Mouse (Mus musculus): ENCODE results near the gene Col9a2.
A peak's percentile ranks its signal among the peaks of the same experiment; 100 is the strongest.

The Col9a2 gene

DNA sequence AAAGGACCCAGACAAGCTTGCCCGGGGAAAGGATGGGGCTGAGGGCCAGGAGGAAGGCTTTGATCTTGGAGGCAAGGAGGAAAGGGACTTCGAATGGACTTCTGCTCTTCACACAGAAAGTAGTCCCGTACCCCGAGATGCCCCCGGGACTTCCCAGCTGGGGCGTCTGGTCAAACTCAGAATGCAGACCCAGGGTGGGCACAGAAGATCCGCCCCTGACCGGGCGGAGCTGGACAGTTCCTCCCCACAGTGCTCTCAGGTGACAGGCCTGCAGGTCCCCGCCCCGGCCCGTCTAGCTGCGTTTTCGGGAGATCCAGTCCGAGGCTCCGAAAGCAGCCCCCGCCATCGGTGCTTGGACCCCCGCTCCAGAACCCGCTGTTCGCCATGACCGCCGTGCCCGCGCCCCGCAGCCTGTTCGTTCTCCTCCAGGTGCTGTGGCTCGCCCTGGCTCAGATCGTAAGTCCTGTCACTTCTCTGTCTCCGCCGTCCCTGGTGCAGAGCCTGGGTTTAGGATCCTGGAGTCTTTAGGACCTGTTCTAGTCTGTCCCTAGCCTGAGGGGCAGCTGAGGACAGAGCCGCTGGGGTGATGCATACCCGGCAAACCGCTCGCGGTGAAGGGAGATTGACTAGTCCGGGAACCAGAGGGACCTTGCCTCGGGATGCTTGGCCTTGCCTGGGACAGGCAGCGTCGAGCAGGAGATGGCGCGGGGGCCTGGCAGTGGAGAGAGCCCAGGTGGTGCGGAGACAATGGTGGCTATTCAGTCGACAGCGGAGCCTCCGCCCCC lies at the start of gene Col9a2:
Gene Col9a2, plus strand, starts transcription at position 55 of the 785 bp plus-strand sequence.
- peak in 1 of 2 experiments; percentile 59 for DNase-seq (ENCODE audit: low spot score in 2 of 2)

DNA sequence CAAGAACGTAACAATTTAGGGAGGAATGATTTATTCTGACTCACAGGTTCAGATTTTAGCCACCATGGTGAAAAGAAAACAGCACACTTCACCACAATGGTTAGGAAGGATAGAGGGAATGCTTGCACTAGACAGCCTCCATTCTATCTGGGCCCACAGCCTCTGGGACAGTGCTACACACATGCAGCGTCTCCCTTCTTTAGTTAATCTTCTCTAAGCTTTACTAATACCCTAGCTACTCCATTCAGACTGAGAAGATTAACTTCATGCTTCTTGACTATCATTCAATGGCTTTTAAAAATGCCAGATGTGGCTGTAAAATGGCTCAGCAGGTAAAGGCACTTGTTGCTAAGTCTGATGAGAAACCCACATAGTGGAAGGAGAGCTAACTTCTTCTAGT lies 46.9 kb upstream of the Col9a2 start:
- no peak for DNase-seq (ENCODE audit: low spot score in 2 of 2)

DNA sequence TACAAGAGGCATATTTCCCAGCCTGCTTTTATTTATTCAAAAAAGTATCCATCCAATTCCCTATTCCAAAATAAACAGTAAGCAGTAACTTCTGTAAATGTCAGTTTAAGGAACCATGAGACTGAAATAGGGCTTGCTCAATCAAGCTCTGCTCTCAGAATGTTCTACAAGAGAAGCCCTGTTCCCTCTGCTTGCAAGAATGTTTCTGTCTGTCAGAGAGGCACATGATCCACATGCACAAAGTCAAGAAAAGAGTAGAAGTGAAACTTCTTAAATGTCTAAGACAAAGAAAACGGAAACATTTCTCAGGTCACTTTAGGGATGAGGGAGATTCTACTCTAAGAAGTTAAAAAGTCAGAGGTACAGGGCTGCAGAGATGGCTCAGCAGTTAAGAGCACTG lies 46.2 kb upstream of the Col9a2 start:
- no peak for DNase-seq (ENCODE audit: low spot score in 2 of 2)

DNA sequence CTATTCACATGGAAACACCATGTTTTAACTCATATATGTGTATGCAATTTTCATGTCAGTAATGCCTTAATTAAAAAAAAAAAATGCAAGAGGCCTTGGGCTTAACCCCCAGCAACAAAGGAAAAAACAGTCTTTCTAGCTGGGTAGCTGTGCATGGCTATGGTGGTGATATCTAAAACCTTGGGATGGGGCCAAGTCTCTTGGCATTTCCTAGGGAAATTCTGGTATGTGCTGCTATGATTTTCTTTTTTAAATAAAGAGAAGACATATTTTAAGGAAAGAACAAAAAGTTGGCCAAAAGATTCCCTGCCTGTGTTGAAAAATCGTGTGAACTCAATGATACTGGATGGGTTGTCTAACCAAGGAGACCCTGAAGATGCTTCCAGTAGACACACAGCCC lies 43.3 kb upstream of the Col9a2 start:
- DNase-seq (ENCODE audit: low spot score in 2 of 2), result no peak

DNA sequence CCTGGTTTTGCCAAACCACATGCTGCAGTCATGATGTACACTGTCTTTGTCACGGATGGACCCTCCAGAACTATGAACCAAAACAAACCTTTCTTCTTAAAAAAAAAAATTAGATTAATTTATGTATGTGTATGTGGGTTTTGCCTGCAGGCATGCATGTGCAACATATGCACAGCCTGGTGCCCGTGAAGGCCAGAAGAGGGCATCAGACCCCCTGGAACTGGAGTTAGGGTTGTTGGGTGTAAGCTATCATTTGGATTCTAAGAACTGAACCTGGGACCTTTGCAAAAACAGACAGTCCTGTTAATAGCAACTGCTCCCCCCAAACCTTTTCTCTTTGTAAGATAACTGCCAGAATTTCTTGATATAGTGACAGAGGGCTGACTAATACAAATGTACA lies 38.1 kb upstream of the Col9a2 start:
- no peak for DNase-seq (ENCODE audit: low spot score in 2 of 2)

DNA sequence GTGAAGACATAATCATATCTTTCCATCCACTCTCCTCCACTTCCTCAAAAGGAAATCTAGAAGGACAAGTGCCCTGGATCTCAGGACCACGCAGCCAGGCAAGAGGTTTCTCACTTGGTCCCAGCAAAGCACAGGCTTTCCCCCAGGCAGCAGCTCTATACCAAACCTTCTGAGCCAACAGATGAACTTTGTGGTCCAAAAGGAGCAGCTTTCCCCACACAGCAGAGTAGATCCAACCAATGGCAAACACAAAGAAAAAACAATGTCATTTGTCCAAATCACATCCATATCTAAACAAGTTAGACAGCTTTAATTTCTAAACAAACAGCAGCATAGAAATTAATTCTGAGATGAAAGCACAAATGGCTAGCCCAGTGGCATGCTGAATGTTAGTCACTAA lies 37.5 kb upstream of the Col9a2 start:
- DNase-seq (ENCODE audit: low spot score in 2 of 2), result no peak

DNA sequence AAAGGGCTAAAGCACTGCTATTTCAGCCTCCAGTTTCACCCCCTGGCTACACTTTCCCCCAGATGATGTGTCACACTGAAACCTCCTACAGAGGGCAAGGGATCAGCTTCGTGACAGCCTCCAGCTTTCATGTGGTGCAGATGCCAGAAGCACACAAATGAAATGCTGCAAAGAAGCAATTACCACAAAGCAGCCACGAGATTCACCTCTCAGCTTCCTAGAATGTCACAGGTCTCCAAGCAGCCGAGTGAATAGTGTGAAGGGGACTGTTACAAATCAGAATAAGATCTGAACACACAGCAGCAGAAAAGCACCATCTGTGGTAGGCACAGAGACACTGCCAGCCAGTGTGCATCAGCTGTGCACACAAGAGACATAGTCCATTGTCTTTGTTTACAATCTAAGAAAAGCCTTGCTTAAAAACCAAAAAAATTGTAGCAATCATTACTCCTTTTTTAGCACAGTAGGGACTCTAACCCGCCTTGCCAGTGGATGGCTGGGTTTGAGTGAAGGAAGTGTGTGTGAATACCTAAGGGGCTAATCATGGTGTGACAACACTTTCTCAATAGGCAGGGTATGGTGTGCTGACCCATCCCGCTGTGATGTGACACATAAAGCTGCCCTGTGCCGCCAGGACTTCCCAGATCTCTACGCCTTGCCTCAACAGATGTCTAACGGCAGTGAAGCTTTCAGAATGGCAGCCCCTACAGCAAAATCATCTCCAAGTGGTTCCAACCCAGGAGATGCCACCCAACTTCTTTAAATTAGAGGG lies 36.6 kb upstream of the Col9a2 start:
- DNase-seq (ENCODE audit: low spot score in 2 of 2), result no peak

DNA sequence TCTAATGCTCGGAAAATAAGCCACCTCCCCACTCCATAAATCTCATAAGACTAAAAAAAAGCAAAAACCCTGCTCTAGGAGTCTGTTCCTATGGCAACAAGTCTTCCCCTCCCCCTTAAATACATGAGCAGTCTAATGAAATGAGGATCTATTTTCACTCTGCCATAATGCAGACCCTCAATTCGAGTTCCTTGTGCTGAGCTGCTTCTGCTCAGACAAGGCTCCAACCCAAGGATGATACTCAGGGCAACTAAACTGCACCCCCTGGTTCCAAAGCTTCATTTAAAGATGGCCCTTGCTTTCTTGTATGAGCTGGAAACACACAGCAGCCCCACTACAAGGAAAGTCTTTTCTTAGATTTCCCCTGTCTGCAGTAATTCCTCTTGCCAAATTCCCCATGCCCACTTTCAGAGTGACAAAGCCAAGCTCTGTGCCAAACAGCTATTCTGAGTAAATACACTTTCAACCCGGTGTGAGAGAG lies 35.5 kb upstream of the Col9a2 start:
- no peak for DNase-seq (ENCODE audit: low spot score in 2 of 2)

DNA sequence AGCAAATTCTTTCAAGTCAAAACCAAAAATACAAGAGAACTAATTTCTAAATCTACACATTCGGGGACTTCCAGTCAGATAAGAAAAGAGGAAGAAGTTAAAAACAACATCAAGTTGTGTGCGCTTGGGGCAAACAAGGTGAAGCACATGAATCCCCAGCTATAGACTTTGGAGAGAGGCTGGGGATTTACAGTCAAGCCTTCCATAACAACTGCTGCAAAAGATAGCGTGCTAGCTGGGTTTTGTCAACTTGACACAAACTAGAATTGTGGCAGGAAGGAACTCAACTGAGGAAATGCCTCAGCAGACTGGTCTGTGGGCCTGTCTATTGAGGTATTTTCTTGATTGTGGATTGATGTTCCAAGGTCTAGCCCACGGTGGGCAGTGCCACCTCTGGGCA lies 34.5 kb upstream of the Col9a2 start:
- DNase-seq (ENCODE audit: low spot score in 2 of 2), result no peak

DNA sequence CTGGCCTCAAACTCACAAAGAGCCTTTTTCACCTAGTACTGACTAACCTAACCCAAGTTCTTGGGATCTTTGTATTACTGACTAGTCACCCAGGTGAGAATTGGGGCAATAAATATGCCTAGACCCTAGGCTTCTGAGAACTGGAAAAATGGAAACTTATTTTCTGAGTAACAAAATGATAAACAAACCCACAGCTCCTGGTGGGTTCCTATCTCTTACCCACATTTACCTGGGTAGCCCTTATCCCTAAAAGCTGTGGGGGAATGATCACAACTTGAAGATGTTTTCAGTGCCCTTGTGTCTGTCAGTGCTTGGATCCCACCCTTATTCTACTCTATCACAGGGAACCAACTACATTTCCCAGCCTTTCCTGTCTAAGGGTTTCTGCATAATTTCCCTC lies 32.2 kb upstream of the Col9a2 start:
- DNase-seq (ENCODE audit: low spot score in 2 of 2), result no peak

DNA sequence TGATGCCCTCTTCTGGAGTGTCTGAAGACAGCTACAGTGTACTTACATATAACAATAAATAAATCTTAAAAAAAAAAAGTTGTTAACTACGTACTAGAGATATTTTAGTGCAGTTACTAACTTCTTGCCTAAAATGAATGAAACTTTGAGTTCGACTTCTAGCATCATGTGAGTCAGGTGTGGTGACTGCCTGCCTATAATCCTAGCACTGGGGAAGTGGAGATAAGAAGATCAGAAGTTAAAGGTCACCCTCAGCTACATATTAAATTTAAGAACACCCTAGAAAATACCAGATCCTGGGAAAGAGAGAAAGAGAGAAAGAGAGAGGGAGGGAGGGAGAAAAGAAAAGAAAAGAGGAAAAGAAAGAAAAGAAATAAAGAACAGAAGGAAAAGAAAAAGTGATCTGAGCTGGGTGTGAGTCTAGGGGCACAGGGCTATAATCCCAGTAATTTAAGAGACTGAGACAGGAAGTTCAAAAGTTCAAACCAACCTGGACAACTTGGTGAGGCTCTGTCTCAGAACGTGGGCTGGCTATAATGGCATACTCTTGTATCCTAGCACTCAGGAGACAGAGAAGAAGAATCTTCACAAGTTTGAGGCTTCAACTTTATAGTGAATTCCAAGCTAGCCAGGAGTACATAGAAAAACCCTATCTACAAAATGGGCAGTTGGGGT lies 31.0 kb upstream of the Col9a2 start:
- no peak for DNase-seq (ENCODE audit: low spot score in 2 of 2)

DNA sequence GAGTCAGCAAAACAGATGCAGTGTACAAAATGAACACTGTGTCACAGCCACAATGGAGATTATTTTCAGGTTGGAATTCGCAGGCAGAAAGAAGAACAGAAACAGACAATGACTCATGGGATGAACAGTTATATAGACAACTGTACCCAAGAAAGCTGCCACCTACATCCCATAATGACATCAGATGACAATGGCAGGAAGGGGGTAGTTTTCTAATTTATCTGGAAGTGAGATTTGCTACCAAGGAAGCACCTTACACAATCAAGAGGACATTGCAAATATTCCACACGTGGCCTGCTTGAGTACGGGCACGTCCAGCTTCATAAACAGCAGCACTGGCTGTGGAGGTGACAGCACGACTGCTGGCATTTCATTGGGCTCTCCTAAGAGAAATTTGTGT lies 30.0 kb upstream of the Col9a2 start:
- no peak for DNase-seq (ENCODE audit: low spot score in 2 of 2)

DNA sequence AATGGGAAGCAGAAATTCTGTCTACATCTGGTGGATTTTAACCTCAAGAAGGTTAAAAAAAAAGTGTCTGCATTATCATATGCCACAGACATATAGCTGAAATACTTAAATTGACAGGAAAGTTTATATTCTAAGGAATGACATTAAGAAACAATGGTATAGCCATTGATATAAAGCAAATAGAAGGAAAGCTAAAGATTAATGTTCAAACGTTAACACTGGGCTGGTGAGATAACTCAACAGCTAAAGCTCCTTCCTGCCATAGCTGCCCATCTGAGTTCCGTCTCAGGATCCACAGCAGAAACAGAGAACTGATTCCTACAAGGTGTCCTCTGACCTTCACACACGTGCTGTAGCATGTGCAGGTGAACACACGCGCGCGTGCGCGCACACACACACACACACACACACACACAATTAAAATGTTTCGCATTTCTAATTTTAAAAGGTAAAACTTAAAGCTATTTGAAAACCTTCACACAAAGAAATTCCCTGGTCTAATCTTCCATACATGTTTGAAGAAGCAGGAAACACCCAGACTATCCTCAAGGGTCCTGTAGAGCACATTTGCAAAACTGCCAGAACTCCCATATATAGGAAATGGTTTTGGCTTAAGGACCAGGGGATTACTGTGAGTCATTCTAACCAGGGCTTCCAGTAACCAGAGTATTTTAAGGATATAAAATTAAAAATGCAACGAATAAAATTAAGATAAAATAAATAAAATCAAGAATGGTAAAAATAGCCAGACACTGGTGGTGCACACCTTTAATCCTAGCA lies 28.2 kb upstream of the Col9a2 start:
- DNase-seq (ENCODE audit: low spot score in 2 of 2), result no peak

DNA sequence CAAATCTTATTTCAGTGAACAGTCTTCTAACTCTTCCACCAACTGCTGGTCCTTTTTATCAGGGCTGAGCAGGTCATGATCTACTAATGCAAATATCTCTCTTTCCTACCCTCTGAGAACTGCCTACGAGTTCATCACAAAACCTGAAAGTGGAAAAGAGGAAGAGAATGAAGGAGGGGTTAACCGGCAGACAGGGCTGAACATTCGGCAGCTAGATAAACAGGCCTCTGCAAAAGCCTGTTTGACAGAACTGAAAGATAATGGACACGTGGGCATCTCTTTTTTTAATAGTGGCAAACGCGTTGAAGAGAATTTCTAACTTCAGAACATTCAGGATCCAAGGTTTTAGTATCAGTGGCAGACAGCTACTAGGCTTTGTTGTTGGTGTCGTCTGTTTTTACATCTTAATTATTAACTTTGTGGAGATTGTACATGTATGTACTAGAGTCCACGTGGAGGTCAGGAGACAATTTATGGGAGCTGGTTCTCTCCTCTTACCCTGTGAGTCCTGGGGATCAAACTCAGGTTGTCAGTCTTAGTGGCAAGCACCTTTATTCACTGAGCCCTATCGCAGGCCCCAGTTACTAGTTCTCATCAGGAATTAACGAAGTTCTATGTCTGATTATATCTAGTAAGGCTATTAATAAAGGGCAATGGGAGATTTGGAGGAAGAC lies 24.5 kb upstream of the Col9a2 start:
- no peak for DNase-seq (ENCODE audit: low spot score in 2 of 2)

DNA sequence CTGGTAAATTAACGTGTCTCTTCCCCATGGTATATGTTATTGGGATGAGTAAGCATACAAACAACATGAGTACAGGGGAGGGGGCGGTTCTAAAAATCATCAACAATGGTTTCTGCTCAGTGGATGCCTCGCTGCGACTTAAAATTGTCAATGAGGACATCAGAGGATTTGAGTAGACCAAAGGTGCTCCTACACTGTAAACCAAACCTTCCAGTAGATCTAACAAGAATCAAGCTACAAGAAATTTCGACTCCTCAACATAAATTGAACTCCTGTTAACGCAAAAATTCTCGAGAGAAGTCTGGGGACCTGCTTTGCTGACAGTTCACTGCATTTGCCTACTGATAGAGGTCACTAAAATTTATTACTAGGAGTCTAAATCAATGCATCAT lies 23.9 kb upstream of the Col9a2 start:
- no peak for DNase-seq (ENCODE audit: low spot score in 2 of 2)

DNA sequence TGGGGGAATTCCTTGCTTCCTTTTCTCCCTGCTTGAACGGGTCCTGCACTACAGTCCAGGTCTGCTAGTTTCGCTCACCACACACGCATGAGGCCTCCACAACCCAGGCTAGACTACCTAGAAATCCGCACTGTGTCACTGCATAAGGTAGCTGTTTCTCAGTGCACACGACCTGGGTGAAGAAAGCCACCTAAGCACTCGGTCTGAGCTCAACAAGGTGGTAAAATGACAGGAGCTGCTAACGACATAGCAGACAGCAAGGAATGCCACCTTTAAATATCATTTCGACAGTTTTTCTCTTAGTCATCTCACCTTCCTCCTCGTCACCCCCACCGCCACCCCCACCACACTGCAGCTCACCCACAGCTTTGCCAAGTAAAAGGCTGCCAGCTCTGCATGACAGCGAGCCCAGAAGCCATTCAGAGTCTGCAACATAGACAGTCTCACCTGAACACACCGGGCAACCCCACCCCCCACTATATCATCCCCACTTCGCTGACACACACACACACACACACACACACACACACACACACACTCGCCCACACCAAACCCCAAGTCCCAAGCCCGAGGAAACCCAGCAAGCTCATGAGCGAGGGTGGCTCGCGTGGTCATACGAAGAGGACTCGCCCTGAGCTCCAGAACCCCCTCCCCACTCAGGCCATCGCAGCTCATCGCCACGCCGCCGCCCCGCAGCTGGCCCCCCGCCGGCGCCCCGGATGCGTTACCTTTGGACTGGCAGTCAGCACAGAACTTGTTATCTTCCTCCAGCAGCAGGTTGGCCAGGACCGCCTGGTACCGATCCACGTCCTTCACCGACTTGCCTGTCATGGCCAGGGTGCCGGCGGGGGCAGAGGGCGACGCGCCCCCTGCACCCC lies 22.9 kb upstream of the Col9a2 start:
- no peak for DNase-seq (ENCODE audit: low spot score in 2 of 2)

DNA sequence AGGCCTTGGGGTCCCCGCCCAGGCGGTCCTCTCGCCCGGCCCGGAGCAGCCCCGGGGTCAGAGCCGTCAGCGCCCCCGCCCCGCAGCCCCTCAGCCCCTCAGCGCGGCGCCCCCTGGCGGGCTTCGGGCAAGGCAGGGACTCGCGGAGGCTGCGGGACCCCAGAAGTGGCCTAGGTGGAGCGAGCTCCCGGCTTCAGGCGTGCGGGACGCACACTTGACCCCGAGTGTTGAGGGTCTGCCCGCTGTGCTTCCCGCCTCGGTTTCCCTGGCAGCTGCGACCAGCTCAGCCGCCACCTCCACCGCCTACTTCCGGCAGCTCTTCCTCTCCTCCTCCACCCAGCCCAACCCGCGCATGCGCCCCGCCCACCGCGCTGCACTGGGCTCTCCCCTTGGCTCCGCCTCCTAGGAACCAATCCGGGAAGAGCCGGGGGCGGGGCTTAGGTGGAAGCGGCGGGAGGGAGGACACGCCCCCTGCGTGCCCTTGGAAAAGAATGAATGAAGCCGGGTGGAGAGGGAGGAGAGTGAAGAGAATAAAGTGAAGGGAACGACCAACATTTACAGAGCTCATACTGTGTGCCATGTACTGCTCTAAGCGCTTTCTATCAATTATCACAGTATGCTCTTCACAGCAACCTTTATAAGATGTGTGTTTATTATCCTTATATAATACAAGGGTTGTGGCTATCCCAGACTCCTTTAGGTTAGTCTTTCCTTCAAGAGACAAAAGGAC lies 22.1 kb upstream of the Col9a2 start, which contains the start of gene Smap2:
Gene Smap2, minus strand, starts transcription at position 320 of the 730 bp plus-strand sequence.
- DNase-seq (ENCODE audit: low spot score in 2 of 2), result peak; percentile 98 to 100

DNA sequence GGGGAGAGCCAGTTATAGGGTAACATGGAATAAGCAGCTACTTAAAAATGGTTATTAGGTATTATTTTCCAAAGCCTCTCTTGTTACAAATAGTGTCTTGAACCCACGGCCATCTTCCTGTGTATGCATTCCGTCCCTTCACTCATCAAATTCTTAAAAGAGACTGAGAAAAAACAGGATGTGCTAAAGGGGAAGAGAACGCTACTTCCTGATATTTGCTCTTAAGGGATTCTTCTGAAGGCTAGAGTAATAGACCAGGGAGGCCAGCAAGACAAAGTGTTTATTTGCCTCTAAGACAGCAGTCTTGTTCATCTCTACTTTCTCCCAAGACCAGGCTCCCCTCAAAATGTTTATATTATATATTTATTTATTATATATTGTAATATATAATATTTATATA lies 20.9 kb upstream of the Col9a2 start:
- DNase-seq (ENCODE audit: low spot score in 2 of 2), result no peak

DNA sequence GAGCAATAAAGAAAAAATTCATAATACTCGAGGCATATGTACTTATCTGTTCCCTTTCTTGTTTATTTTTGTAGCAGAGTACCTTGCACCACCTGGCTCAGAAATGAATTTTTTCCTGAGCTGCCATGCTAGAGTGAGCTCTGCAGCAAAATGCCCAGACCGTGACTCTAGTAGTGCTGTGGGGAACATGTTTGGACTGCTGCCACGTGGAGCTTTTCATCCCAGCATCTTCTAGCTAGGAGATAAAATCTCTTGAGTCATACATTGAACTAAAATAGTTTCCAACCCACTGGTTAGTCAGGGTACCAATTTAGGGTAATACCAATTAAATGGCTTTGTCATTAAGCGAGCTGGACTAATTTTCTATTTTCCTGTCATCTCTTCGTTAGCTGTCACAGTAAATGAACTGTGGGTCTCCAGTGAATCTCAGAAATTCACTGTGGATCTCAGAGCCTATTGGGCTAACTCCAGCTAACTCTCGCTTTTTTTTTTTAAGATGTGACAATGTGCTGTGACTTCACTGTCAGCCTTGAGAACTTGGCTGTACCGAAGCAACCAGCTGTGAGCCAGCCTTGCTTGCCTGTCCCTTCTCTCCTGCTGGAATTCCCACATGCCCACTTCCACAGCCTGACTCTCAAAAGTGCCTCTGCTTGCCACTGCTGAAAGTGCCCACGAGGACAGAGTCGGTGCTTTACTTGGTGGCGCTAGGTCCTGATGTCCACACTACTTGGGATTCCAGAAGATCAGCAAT lies 19.0 kb upstream of the Col9a2 start:
- no peak for DNase-seq (ENCODE audit: low spot score in 2 of 2)

Data from urinary bladder, postnatal 4 days (tissue).